ENCODE assay signal across 9 mouse cellular contexts in genomic region chr15:98026967-98027904, GRCm38 (mm10). TPM values are rescaled to one million over a fixed set of nuclear protein-coding genes. Genes with fewer than 3 reads are reported as not detected.
DNase-seq lines count a peak whose midpoint lies in the region; ATAC-seq lines count a peak whose summit lies in the region.
"Had no signal": no experiment of that assay in that cellular context is flagged by ENCODE, and none has a peak within 500 bp of the region (broad histone marks: within the 10 kb centered on the region; RNA-seq: fewer than 3 reads in every experiment).

No protein-coding gene starts in this region.

- H3K4me2 ChIP-seq in intestine, embryonic 16.5 days (ENCODE audit: low read depth, low read length) = no peak overlapping the region
- peak overlapping the region; percentile 20; the same call in 1 of the 2 replicates for H3K4me2 ChIP-seq in neural tube, embryonic 12.5 days (replicated peaks)

- no peak overlapping the region for H3K4me3 ChIP-seq in intestine, embryonic 16.5 days (ENCODE audit: low read length)
- no peak overlapping the region for H3K4me3 ChIP-seq in neural tube, embryonic 12.5 days

- WGBS in intestine, embryonic 16.5 days = 26% methylated on average over 12 of the region's 12 CpGs
- WGBS in neural tube, embryonic 12.5 days = 36% methylated on average over 12 of the region's 12 CpGs

- no peaks in the 10 kb centered on the region for H3K9me3 ChIP-seq in intestine, embryonic 16.5 days (ENCODE audit: control insufficient read depth, low read length)
- H3K9me3 ChIP-seq in neural tube, embryonic 12.5 days = no peaks in the 10 kb centered on the region

- ATAC-seq in intestine, embryonic 16.5 days = peak; percentile 49; the same call in 1 of the 2 replicates
- no peak for ATAC-seq in neural tube, embryonic 12.5 days (ENCODE audit: low FRiP score, low read depth)

- H3K9ac ChIP-seq in intestine, embryonic 16.5 days (ENCODE audit: low read depth, low read length) = peak overlapping the region; percentile 39; the same call in 1 of the 2 replicates
- no peak overlapping the region for H3K9ac ChIP-seq in neural tube, embryonic 12.5 days

- no peak overlapping the region for H3K27ac ChIP-seq in intestine, embryonic 16.5 days (ENCODE audit: low read length)
- H3K27ac ChIP-seq in neural tube, embryonic 12.5 days = no peak overlapping the region

- H3K4me1 ChIP-seq in intestine, embryonic 16.5 days (ENCODE audit: control insufficient read depth, insufficient read depth, low read length) = peaks cover 25% of the 10 kb centered on the region
- H3K4me1 ChIP-seq in neural tube, embryonic 12.5 days = peaks cover 35% of the 10 kb centered on the region

- H3K27me3 ChIP-seq in intestine, embryonic 16.5 days (replicated peaks; ENCODE audit: control insufficient read depth, insufficient read depth, low read length) = no peaks in the 10 kb centered on the region
- H3K27me3 ChIP-seq in neural tube, embryonic 12.5 days (replicated peaks) = no peaks in the 10 kb centered on the region

- no peaks in the 10 kb centered on the region for H3K36me3 ChIP-seq in intestine, embryonic 16.5 days (ENCODE audit: control insufficient read depth, insufficient read depth, low read length)
- no peaks in the 10 kb centered on the region for H3K36me3 ChIP-seq in neural tube, embryonic 12.5 days

- peak; percentile 39 to 61 for DNase-seq in lung, adult 18-20 months
- DNase-seq in lung, postnatal 14 days = no peak
- peak; percentile 67 for DNase-seq in fibroblast of lung, adult 2 months (ENCODE audit: low read depth)
- no peak for DNase-seq in ovary, postnatal 10 days (ENCODE audit: low spot score)
- DNase-seq in yolk sac, embryonic 10.5 days (ENCODE audit: low spot score) = no peak
- DNase-seq: adrenal gland, postnatal 25 days; right cerebral cortex, adult 18-20 months had no signal

RNA-seq across cellular contexts. Expression of gene Col2a1, which starts 22.7 kb away (rescaled TPM):
- polyA plus RNA-seq in intestine, embryonic 16.5 days (2015; fragmentation: Nextera tagmentation; extraction: Ambion mirVana) = 0.33 and 0.53 TPM in 2 replicates
- polyA plus RNA-seq in neural tube, embryonic 12.5 days (2016; fragmentation: Nextera tagmentation; extraction: Ambion mirVana) = 182 and 193 TPM in 2 replicates

Comparison
In these comparisons a context has a peak if more than half of its experiments do, and no peak if none do; other contexts are left out.
1. DNase-seq: peak in lung, adult 18-20 months (2 of 2) and fibroblast of lung, adult 2 months (single experiment); none in lung, postnatal 14 days (single experiment), ovary, postnatal 10 days (single experiment) and yolk sac, embryonic 10.5 days (single experiment).
2. RNA of gene Col2a1, which starts 22.7 kb away (polyA plus RNA-seq): 182 to 193 TPM in neural tube, embryonic 12.5 days; 0.33 to 0.53 TPM in intestine, embryonic 16.5 days; every median in the first group is over 100 times any median in the second.